Mouse (Mus musculus) bone marrow macrophage, adult 2 months (primary cell): ENCODE results near the gene Mical3. TPM values are rescaled to one million over a fixed set of nuclear protein-coding genes. Genes with fewer than 3 reads are reported as not detected.
A peak's percentile ranks its signal among the peaks of the same experiment; 100 is the strongest.

Source experiments
- H3K27ac ChIP-seq: 2 replicates; pipeline ENCODE4 v1.5.1; 2012; ENCODE audit warnings: low read depth, low read length; ENCODE audit not compliant: insufficient read depth
- H3K4me1 ChIP-seq: 2 replicates; pipeline ENCODE4 v1.6.1; 2012; ENCODE audit warnings: low read length; ENCODE audit not compliant: control insufficient read depth, insufficient read depth
- H3K4me3 ChIP-seq: 2 replicates; pipeline ENCODE4 v1.5.1; 2012; ENCODE audit warnings: mild to moderate bottlenecking, low read length, moderate library complexity; ENCODE audit not compliant: insufficient read depth
- CTCF ChIP-seq: IDR thresholded peaks from 2 replicates; pipeline ENCODE4 v1.5.1; 2012; ENCODE audit warnings: low read depth, mild to moderate bottlenecking, low read length, moderate library complexity
- POLR2A ChIP-seq: IDR thresholded peaks from 2 replicates; pipeline ENCODE4 v1.6.1; 2012; ENCODE audit warnings: mild to moderate bottlenecking, low read depth, low read length, borderline replicate concordance
- polyA plus RNA-seq: library from polyadenylated mRNA; stranded (reverse); fragments of >200 nt; gene quantifications from 2 replicates; pipeline ENCODE4 v1.2.4, GENCODE M21; 2012; ENCODE audit not compliant: missing spikeins, insufficient read depth, insufficient read length

Gene Mical3
- polyA plus RNA-seq = 4.1 and 4.9 TPM in 2 replicates

DNA sequence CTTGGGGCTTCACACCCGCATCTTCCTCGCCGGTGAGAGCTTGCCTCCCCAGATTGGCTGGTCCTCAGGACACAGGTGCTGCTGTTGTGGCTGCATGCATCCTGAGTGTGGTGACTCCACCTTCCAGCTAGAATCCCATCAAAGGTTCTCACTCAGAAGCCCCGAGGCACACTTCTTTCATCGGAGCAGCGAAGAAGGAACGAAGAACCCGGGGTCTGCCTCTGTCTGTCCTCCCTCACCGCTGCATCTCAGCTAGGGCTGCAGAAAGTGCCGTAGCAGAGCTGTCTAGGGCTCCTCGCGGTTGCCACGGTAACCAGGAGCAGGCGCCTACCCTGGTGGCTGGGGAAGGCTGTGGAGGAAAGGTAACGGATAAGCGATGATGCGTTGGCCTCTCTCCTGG is at the start of gene Mical3:
TSS of gene Mical3 (minus strand) at position 227 of the 400 bp plus-strand sequence.
- H3K4me1 ChIP-seq = 0 out of 2 replicates have a peak, but pooled peaks cover 2% of the 10 kb centered on the region
- TF ChIP-seq POLR2A = no peak
- peak within 1 kb of the TSS; percentile 43 for H3K4me3 ChIP-seq
- H3K27ac ChIP-seq = no peak within 1 kb of the TSS

DNA sequence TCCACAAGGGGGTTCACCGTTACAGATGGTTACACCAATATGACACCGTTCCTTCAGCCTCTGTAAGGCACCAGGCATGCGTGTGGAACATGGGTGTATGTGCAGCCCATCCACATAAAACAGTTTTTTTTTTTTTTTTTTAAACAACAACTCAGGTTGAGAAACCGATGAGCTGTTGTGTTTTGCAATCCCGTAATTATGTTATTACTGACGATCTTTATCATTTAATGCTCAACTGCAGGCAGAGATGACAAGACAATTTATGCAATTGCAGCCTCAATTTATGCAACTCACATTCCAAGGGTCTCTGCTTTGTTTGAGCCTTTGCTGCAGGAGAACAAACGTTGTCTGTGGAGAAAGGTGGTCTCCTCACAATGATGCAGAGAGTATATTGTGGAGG is 49.0 kb upstream of the Mical3 start:
- TF ChIP-seq CTCF (no peak), POLR2A (no peak)
- Histone ChIP-seq H3K4me1 (no peaks in the 10 kb centered on the region; the same call in 1 of the 2 replicates), H3K4me3 (no peak overlapping the region), H3K27ac (no peak overlapping the region)

GRCm38 (mm10) chr6:121178700-121179358 is 48.0 kb upstream of the Mical3 start:
- Histone ChIP-seq H3K4me1 (no peaks in the 10 kb centered on the region; the same call in 1 of the 2 replicates), H3K27ac (no peak overlapping the region), H3K4me3 (no peak overlapping the region)
- TF ChIP-seq POLR2A = no peak
- no peak for TF ChIP-seq CTCF

- Histone ChIP-seq H3K4me1 (no peaks in the 10 kb centered on the region), H3K27ac (no peak overlapping the region), H3K4me3 (no peak overlapping the region)
- TF ChIP-seq CTCF (no peak), POLR2A (no peak)
These were observed 46.4 kb upstream of the Mical3 start for GRCm38 (mm10) chr6:121177118-121177708.

- Histone ChIP-seq H3K4me3 (no peak overlapping the region), H3K27ac (no peak overlapping the region), H3K4me1 (no peaks in the 10 kb centered on the region)
- TF ChIP-seq CTCF (no peak), POLR2A (no peak)
These were observed 45.9 kb upstream of the Mical3 start for GRCm38 (mm10) chr6:121176731-121177098.

DNA sequence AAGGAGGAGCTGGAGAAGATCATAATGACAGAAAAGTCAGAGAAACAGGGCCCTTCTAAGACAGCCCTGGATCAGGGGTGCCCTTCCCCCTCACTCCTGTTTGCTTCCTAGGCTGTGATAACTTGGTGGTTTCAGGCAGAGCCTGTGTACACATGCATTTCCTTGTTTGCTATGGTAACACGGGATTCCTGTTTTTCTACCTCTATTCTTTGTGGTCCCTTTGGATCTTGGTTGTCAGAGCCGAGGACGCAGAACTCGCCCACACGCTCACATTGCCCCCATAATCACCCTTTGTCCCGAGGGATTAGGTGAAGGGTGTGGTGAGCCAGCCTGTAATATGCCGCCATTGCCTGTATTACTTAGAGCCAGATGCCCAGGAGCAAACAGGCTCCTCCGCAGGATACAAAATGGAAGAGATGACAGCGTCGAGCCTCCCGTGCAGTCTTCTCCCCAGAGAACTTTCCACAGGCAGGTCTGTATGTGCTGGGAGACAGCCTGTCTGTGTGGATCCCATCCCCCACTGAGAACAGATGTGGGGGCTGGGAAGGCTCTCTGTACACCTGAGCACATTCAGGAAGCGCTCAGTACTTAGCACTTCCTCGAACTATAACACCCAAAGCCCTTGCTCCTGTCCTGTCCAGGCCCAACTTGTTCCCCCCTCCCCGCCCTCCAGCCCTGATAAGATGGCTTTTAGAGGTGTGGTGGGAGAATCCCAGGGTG is 45.4 kb upstream of the Mical3 start:
- Histone ChIP-seq H3K27ac (no peak overlapping the region), H3K4me3 (no peak overlapping the region), H3K4me1 (no peaks in the 10 kb centered on the region)
- no peak for TF ChIP-seq POLR2A
- TF ChIP-seq CTCF = no peak

DNA sequence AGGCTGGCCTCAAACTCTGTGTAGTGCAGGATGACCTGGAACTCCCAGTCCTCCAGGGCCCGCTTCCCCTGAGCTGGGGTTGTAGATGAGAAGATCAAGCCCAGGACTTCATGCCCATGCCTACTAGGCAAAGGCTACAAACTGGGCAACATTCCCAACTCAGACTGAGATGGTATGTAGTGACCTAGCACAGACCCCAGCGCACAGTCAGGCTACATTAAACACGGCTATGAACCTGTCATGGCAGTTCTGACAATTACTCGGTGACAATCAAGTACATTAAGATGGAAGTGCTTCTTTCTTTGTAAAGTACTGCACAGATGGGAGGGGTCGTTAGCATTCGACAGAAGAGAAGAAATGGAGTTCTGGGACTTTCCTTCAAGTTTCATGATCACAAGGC is 44.0 kb upstream of the Mical3 start:
- no peak overlapping the region for H3K27ac ChIP-seq
- H3K4me3 ChIP-seq = no peak overlapping the region
- H3K4me1 ChIP-seq = no peaks in the 10 kb centered on the region
- no peak for TF ChIP-seq CTCF
- no peak for TF ChIP-seq POLR2A

- TF ChIP-seq CTCF = no peak
- TF ChIP-seq POLR2A = no peak
- no peak overlapping the region for H3K4me3 ChIP-seq
- no peaks in the 10 kb centered on the region for H3K4me1 ChIP-seq
- H3K27ac ChIP-seq = no peak overlapping the region
These were observed 42.7 kb upstream of the Mical3 start for GRCm38 (mm10) chr6:121173471-121173870.

DNA sequence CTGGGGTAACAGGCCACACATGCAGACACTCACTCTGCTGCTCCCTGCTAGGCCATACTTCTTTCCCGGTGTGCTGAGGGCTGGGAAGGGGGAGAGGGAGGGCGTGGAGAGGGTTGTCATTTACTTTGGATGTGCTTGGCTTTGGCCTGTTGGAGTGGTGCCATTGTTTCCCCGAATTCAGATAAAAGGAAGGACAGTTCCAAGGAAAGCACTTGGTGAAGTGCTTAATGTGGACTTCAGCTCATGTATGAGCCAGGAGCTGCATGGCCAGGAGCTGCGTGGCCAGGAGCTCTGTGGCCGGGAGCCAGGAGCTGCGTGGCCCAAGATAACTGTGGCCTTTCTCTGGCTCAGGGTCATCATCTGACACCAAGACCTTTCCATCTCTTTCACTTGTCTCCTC is 40.3 kb upstream of the Mical3 start:
- no peak overlapping the region for H3K27ac ChIP-seq
- TF ChIP-seq POLR2A (no peak), CTCF (no peak)
- H3K4me3 ChIP-seq = no peak overlapping the region
- H3K4me1 ChIP-seq = no peaks in the 10 kb centered on the region
